Mouse (Mus musculus) midbrain, embryonic 15.5 days (tissue): ENCODE data around the gene Wwox. TPM values are rescaled to one million over a fixed set of nuclear protein-coding genes. Genes with fewer than 3 reads are reported as not detected.
A peak's percentile ranks its signal among the peaks of the same experiment; 100 is the strongest.

Experiments used
- ATAC-seq: fragments of 200-750 bp; cut with Nextera tagmentation; replicated peaks from 2 replicates; pipeline ENCODE4 v1.8.0; 2017; ENCODE audit warnings: moderate TSS enrichment
- H3K27ac ChIP-seq: fragments of 300-500 bp; sonication (generic); 2 replicates; pipeline ENCODE4 v1.5.1; 2015; ENCODE audit warnings: mild to moderate bottlenecking, inconsistent platforms
- H3K27me3 ChIP-seq: fragments of 300-500 bp; sonication (generic); replicated peaks from 2 replicates; pipeline ENCODE4 v1.6.1; 2015; ENCODE audit warnings: inconsistent platforms
- H3K36me3 ChIP-seq: fragments of 300-500 bp; sonication (generic); replicated peaks from 2 replicates; pipeline ENCODE4 v1.6.1; 2015; ENCODE audit warnings: inconsistent platforms
- H3K4me1 ChIP-seq: fragments of 300-500 bp; sonication (generic); 2 replicates; pipeline ENCODE4 v1.6.1; 2015; ENCODE audit warnings: inconsistent platforms
- H3K4me2 ChIP-seq: fragments of 300-500 bp; sonication (generic); 2 replicates; pipeline ENCODE4 v1.6.1; 2015; ENCODE audit warnings: inconsistent platforms, mild to moderate bottlenecking, moderate library complexity
- H3K4me3 ChIP-seq: fragments of 300-500 bp; sonication (generic); 2 replicates; pipeline ENCODE4 v1.5.1; 2015; ENCODE audit warnings: mild to moderate bottlenecking, inconsistent platforms
- H3K9ac ChIP-seq: fragments of 300-500 bp; sonication (generic); 2 replicates; pipeline ENCODE4 v1.6.1; 2015; ENCODE audit warnings: mild to moderate bottlenecking, inconsistent platforms
- H3K9me3 ChIP-seq: fragments of 300-500 bp; sonication (generic); 2 replicates; pipeline ENCODE4 v1.6.1; 2016; ENCODE audit warnings: inconsistent platforms
- WGBS: fragments of 180-500 bp; shearing (Covaris S2); methylation state at CpG from one replicate; pipeline ENCODE4 v1.1.7; 2015; ENCODE audit warnings: mixed read lengths; 5-methylcytosine and 5-hydroxymethylcytosine counted together
- polyA plus RNA-seq: library from polyadenylated mRNA; unstranded; fragments of >200 nt; fragmentation: Nextera tagmentation; extraction: Ambion mirVana; gene quantifications from 2 replicates; pipeline ENCODE4 v1.2.1, GENCODE M21; 2015

Gene Wwox
- polyA plus RNA-seq, 1 experiment from 2014 or later = 13.2 TPM

GRCm38 (mm10) chr8:115214870-115215269 lies 775.4 kb downstream of the Wwox start:
- Histone ChIP-seq H3K27ac (no peak overlapping the region), H3K4me3 (no peak overlapping the region), H3K27me3 (no peaks in the 10 kb centered on the region), H3K36me3 (no peaks in the 10 kb centered on the region), H3K9me3 (no peaks in the 10 kb centered on the region), H3K4me2 (no peak overlapping the region), H3K4me1 (no peaks in the 10 kb centered on the region), H3K9ac (no peak overlapping the region)
- no peak for ATAC-seq
- 63% methylated on average over 17 of the region's 17 CpGs for WGBS

GRCm38 (mm10) chr8:115216801-115217200 lies 777.3 kb downstream of the Wwox start:
- H3K27ac ChIP-seq = no peak overlapping the region

GRCm38 (mm10) chr8:115222545-115222944 lies 783.1 kb downstream of the Wwox start:
- 49% methylated on average over 13 of the region's 13 CpGs for WGBS
- no peaks in the 10 kb centered on the region for H3K9me3 ChIP-seq
- no peaks in the 10 kb centered on the region for H3K36me3 ChIP-seq
- H3K4me3 ChIP-seq = no peak overlapping the region
- no peak overlapping the region for H3K9ac ChIP-seq
- H3K27ac ChIP-seq = no peak overlapping the region
- H3K4me1 ChIP-seq = peaks cover 4% of the 10 kb centered on the region; the same call in 1 of the 2 replicates
- ATAC-seq = no peak
- H3K4me2 ChIP-seq = no peak overlapping the region
- H3K27me3 ChIP-seq = no peaks in the 10 kb centered on the region

More at GRCm38 (mm10) chr8:115216801-115217200, 777.3 kb downstream of the Wwox start:
- no peak for ATAC-seq
- no peak overlapping the region for H3K4me3 ChIP-seq
- H3K9ac ChIP-seq = no peak overlapping the region
- no peaks in the 10 kb centered on the region for H3K4me1 ChIP-seq
- H3K27me3 ChIP-seq = no peaks in the 10 kb centered on the region
- H3K9me3 ChIP-seq = no peaks in the 10 kb centered on the region
- WGBS = 76% methylated on average over 3 of the region's 3 CpGs
- H3K36me3 ChIP-seq = no peaks in the 10 kb centered on the region
- no peak overlapping the region for H3K4me2 ChIP-seq

GRCm38 (mm10) chr8:115226781-115227583 lies 787.5 kb downstream of the Wwox start:
- Histone ChIP-seq H3K27ac (no peak overlapping the region), H3K27me3 (no peaks in the 10 kb centered on the region), H3K4me2 (no peak overlapping the region), H3K9ac (no peak overlapping the region), H3K4me1 (peaks cover 4% of the 10 kb centered on the region; the same call in 1 of the 2 replicates), H3K9me3 (no peaks in the 10 kb centered on the region), H3K4me3 (no peak overlapping the region), H3K36me3 (no peaks in the 10 kb centered on the region)
- 67% methylated on average over 20 of the region's 20 CpGs for WGBS
- ATAC-seq = no peak

- no peak for ATAC-seq
- H3K36me3 ChIP-seq = no peaks in the 10 kb centered on the region
- WGBS = 68% methylated on average over 11 of the region's 11 CpGs
- no peaks in the 10 kb centered on the region for H3K27me3 ChIP-seq
- H3K4me3 ChIP-seq = no peak overlapping the region
- no peak overlapping the region for H3K27ac ChIP-seq
- no peaks in the 10 kb centered on the region for H3K9me3 ChIP-seq
- no peak overlapping the region for H3K4me2 ChIP-seq
- H3K4me1 ChIP-seq = no peaks in the 10 kb centered on the region; the same call in 1 of the 2 replicates
- no peak overlapping the region for H3K9ac ChIP-seq
Measured at GRCm38 (mm10) chr8:115228903-115229302, 789.4 kb downstream of the Wwox start.

- Histone ChIP-seq H3K4me2 (no peak overlapping the region), H3K4me1 (peaks cover 8% of the 10 kb centered on the region; the same call in 1 of the 2 replicates)
- 90% methylated on average over 6 of the region's 6 CpGs for WGBS
Measured at GRCm38 (mm10) chr8:115234068-115234467, 794.6 kb downstream of the Wwox start.

GRCm38 (mm10) chr8:115237596-115237995 lies 798.1 kb downstream of the Wwox start:
- no peak overlapping the region for H3K9ac ChIP-seq
- no peaks in the 10 kb centered on the region for H3K9me3 ChIP-seq
- no peak overlapping the region for H3K27ac ChIP-seq
- no peaks in the 10 kb centered on the region for H3K36me3 ChIP-seq
- 0 out of 2 replicates have a peak, but pooled peaks cover 4% of the 10 kb centered on the region for H3K27me3 ChIP-seq
- no peak overlapping the region for H3K4me3 ChIP-seq
- ATAC-seq = no peak
- 11% methylated on average over 9 of the region's 9 CpGs for WGBS
- H3K4me2 ChIP-seq = no peak overlapping the region
- H3K4me1 ChIP-seq = peaks cover 8% of the 10 kb centered on the region; the same call in 1 of the 2 replicates

More at GRCm38 (mm10) chr8:115234068-115234467, 794.6 kb downstream of the Wwox start:
- H3K36me3 ChIP-seq = no peaks in the 10 kb centered on the region
- H3K27me3 ChIP-seq = no peaks in the 10 kb centered on the region
- H3K9ac ChIP-seq = no peak overlapping the region
- H3K4me3 ChIP-seq = no peak overlapping the region
- no peak for ATAC-seq
- no peaks in the 10 kb centered on the region for H3K9me3 ChIP-seq
- no peak overlapping the region for H3K27ac ChIP-seq

- Histone ChIP-seq H3K27me3 (0 out of 2 replicates have a peak, but pooled peaks cover 6% of the 10 kb centered on the region), H3K4me1 (no peaks in the 10 kb centered on the region), H3K4me2 (no peak overlapping the region), H3K9me3 (no peaks in the 10 kb centered on the region), H3K27ac (no peak overlapping the region), H3K36me3 (no peaks in the 10 kb centered on the region), H3K9ac (no peak overlapping the region), H3K4me3 (no peak overlapping the region)
- WGBS = 20% methylated on average over 9 of the region's 9 CpGs
- no peak for ATAC-seq
Measured at GRCm38 (mm10) chr8:115243465-115244027, 804.1 kb downstream of the Wwox start.

GRCm38 (mm10) chr8:115249688-115250366 lies 810.4 kb downstream of the Wwox start:
- H3K4me1 ChIP-seq = peaks cover 8% of the 10 kb centered on the region; the same call in 1 of the 2 replicates
- ATAC-seq = no peak

GRCm38 (mm10) chr8:115255550-115255949 lies 816.1 kb downstream of the Wwox start:
- WGBS = 76% methylated on average over 13 of the region's 13 CpGs
- ATAC-seq = no peak
- H3K9ac ChIP-seq = no peak overlapping the region
- no peaks in the 10 kb centered on the region for H3K36me3 ChIP-seq
- no peak overlapping the region for H3K4me3 ChIP-seq
- no peak overlapping the region for H3K4me2 ChIP-seq
- peaks cover 2% of the 10 kb centered on the region; the same call in 1 of the 2 replicates for H3K27me3 ChIP-seq
- H3K27ac ChIP-seq = no peak overlapping the region
- no peaks in the 10 kb centered on the region for H3K9me3 ChIP-seq
- H3K4me1 ChIP-seq = peaks cover 5% of the 10 kb centered on the region; the same call in 1 of the 2 replicates

More at GRCm38 (mm10) chr8:115249688-115250366, 810.4 kb downstream of the Wwox start:
- Histone ChIP-seq H3K4me3 (no peak overlapping the region), H3K36me3 (no peaks in the 10 kb centered on the region), H3K9ac (no peak overlapping the region), H3K4me2 (peak overlapping the region; percentile 26), H3K27me3 (peaks cover 5% of the 10 kb centered on the region; the same call in 1 of the 2 replicates), H3K9me3 (no peaks in the 10 kb centered on the region), H3K27ac (no peak overlapping the region)
- WGBS = 37% methylated on average over 22 of the region's 22 CpGs

- no peak overlapping the region for H3K4me3 ChIP-seq
- H3K27ac ChIP-seq = no peak overlapping the region
- no peak for ATAC-seq
- peaks cover 2% of the 10 kb centered on the region; the same call in 1 of the 2 replicates for H3K27me3 ChIP-seq
- H3K4me1 ChIP-seq = peaks cover 5% of the 10 kb centered on the region; the same call in 1 of the 2 replicates
- no peaks in the 10 kb centered on the region for H3K9me3 ChIP-seq
- WGBS = 88% methylated on average over 17 of the region's 17 CpGs
- H3K9ac ChIP-seq = no peak overlapping the region
- H3K36me3 ChIP-seq = no peaks in the 10 kb centered on the region
- H3K4me2 ChIP-seq = no peak overlapping the region
Measured at GRCm38 (mm10) chr8:115257417-115257816, 818.0 kb downstream of the Wwox start.

- Histone ChIP-seq H3K4me3 (no peak overlapping the region), H3K9ac (no peak overlapping the region), H3K27ac (no peak overlapping the region), H3K9me3 (no peaks in the 10 kb centered on the region), H3K27me3 (no peaks in the 10 kb centered on the region; the same call in 1 of the 2 replicates), H3K4me1 (peaks cover 5% of the 10 kb centered on the region; the same call in 1 of the 2 replicates), H3K4me2 (no peak overlapping the region; the same call in 1 of the 2 replicates), H3K36me3 (no peaks in the 10 kb centered on the region)
- WGBS = 40% methylated on average over 12 of the region's 12 CpGs
- no peak for ATAC-seq
Measured at GRCm38 (mm10) chr8:115259806-115260205, 820.4 kb downstream of the Wwox start.
